Mouse (Mus musculus) embryonic facial prominence, embryonic 13.5 days (tissue): Measurements from ENCODE around the gene 5330417C22Rik. TPM values are rescaled to one million over a fixed set of nuclear protein-coding genes. Genes with fewer than 3 reads are reported as not detected.

ENCODE experiments used
- ATAC-seq: fragments of 200-750 bp; cut with Nextera tagmentation; 2 replicates; pipeline ENCODE4 v1.8.0; 2017; ENCODE audit warnings: low read depth; ENCODE audit not compliant: insufficient number of reproducible peaks, insufficient read depth, low FRiP score, low TSS enrichment
- H3K27ac ChIP-seq: fragments of 300-500 bp; sonication (generic); 2 replicates; pipeline ENCODE4 v1.5.1; 2015; ENCODE audit warnings: moderate library complexity, mild to moderate bottlenecking, inconsistent platforms
- H3K27me3 ChIP-seq: fragments of 300-500 bp; sonication (generic); 2 replicates; pipeline ENCODE4 v1.6.1; 2015; ENCODE audit warnings: mild to moderate bottlenecking, inconsistent platforms
- H3K36me3 ChIP-seq: fragments of 300-500 bp; sonication (generic); 2 replicates; pipeline ENCODE4 v1.6.1; 2015; ENCODE audit warnings: mild to moderate bottlenecking, inconsistent platforms
- H3K4me1 ChIP-seq: fragments of 300-500 bp; sonication (generic); 2 replicates; pipeline ENCODE4 v1.6.1; 2015; ENCODE audit warnings: inconsistent platforms
- H3K4me2 ChIP-seq: fragments of 300-500 bp; sonication (generic); 2 replicates; pipeline ENCODE4 v1.6.1; 2015; ENCODE audit warnings: moderate library complexity, mild to moderate bottlenecking, inconsistent platforms
- H3K4me3 ChIP-seq: fragments of 300-500 bp; sonication (generic); 2 replicates; pipeline ENCODE4 v1.5.1; 2015; ENCODE audit warnings: mild to moderate bottlenecking, inconsistent platforms
- H3K9ac ChIP-seq: fragments of 300-500 bp; sonication (generic); 2 replicates; pipeline ENCODE4 v1.6.1; 2015; ENCODE audit warnings: mild to moderate bottlenecking, inconsistent platforms
- H3K9me3 ChIP-seq: fragments of 300-500 bp; sonication (generic); 2 replicates; pipeline ENCODE4 v1.6.1; 2016; ENCODE audit warnings: inconsistent platforms
- WGBS: fragments of 180-500 bp; shearing (Covaris S2); methylation state at CpG from one replicate; pipeline ENCODE4 v1.1.7; 2015; ENCODE audit warnings: mixed read lengths; 5-methylcytosine and 5-hydroxymethylcytosine counted together
- polyA plus RNA-seq: library from polyadenylated mRNA; unstranded; fragments of >200 nt; fragmentation: Nextera tagmentation; extraction: Ambion mirVana; gene quantifications from 2 replicates; pipeline ENCODE4 v1.2.1, GENCODE M21; 2015

The 5330417C22Rik gene
- polyA plus RNA-seq, 1 experiment from 2014 or later = 0.65 TPM

DNA sequence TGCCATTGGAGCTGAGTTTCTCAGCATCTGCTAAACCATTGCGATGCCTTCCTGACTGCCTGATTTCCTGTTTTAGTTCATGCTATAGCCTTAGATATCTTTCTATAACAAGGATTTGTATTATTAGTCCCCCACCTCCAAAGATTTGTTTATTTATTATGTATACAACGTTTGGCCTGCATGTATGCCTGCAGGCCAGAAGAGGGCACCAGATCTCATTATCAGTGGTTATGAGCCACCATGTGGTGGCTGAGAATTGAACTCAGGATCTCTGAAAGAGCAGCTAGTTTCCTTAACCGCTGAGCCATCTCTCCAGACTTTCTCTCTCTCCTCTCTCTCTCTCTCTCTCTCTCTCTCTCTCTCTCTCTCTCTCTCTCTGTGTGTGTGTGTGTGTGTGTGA lies 46.4 kb downstream of the 5330417C22Rik start:
- no peaks in the 10 kb centered on the region for H3K4me1 ChIP-seq
- no peaks in the 10 kb centered on the region for H3K9me3 ChIP-seq
- peaks cover 3% of the 10 kb centered on the region for H3K27me3 ChIP-seq
- no peak overlapping the region for H3K4me3 ChIP-seq
- H3K9ac ChIP-seq = no peak overlapping the region
- ATAC-seq = no peak
- 37% methylated on average over 3 of the region's 3 CpGs for WGBS
- H3K4me2 ChIP-seq = no peak overlapping the region
- H3K27ac ChIP-seq = no peak overlapping the region
- no peaks in the 10 kb centered on the region for H3K36me3 ChIP-seq

DNA sequence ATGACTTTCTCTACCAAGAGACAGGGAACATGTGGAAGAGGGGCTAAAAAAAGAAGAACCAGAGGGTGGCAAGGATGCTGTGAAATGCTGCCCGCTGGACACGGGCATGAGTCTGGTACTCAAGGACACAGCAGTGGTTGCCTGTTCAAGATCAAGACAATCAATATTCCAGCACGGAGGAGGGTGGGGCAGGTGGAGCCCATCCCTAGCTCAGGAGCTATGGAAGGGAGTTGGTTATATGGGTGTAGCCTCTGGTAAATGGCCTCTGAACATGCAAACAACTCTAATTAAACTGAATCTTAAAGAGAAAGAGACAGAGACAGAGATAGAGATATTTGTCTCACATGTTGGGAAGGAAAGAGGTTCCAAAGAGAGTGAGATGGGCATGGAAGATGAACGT lies 51.6 kb downstream of the 5330417C22Rik start:
- no peaks in the 10 kb centered on the region; the same call in 1 of the 2 replicates for H3K4me1 ChIP-seq
- 87% methylated on average over 4 of the region's 4 CpGs for WGBS
- H3K36me3 ChIP-seq = no peaks in the 10 kb centered on the region
- H3K4me3 ChIP-seq = no peak overlapping the region
- no peak overlapping the region for H3K4me2 ChIP-seq
- no peak overlapping the region for H3K27ac ChIP-seq
- no peaks in the 10 kb centered on the region for H3K27me3 ChIP-seq
- no peak overlapping the region for H3K9ac ChIP-seq
- ATAC-seq = no peak
- 0 out of 2 replicates have a peak, but pooled peaks cover 3% of the 10 kb centered on the region for H3K9me3 ChIP-seq

- no peaks in the 10 kb centered on the region for H3K27me3 ChIP-seq
- no peak overlapping the region for H3K4me2 ChIP-seq
- no peak for ATAC-seq
- peaks cover 7% of the 10 kb centered on the region for H3K4me1 ChIP-seq
- H3K4me3 ChIP-seq = no peak overlapping the region
- 0 out of 2 replicates have a peak, but pooled peaks cover 3% of the 10 kb centered on the region for H3K9me3 ChIP-seq
- H3K36me3 ChIP-seq = no peaks in the 10 kb centered on the region
- no peak overlapping the region for H3K27ac ChIP-seq
- 70% methylated on average over 4 of the region's 4 CpGs for WGBS
- H3K9ac ChIP-seq = no peak overlapping the region
Observed at GRCm38 (mm10) chr3:108478800-108479199, 57.5 kb downstream of the 5330417C22Rik start.

GRCm38 (mm10) chr3:108476761-108477619 lies 59.3 kb downstream of the 5330417C22Rik start:
- 59% methylated on average over 14 of the region's 14 CpGs for WGBS
- H3K9me3 ChIP-seq = no peaks in the 10 kb centered on the region
- no peak overlapping the region for H3K9ac ChIP-seq
- H3K4me2 ChIP-seq = no peak overlapping the region
- no peak overlapping the region for H3K4me3 ChIP-seq
- H3K27ac ChIP-seq = no peak overlapping the region
- peaks cover 7% of the 10 kb centered on the region for H3K4me1 ChIP-seq
- no peaks in the 10 kb centered on the region for H3K36me3 ChIP-seq
- H3K27me3 ChIP-seq = no peaks in the 10 kb centered on the region
- ATAC-seq = no peak

DNA sequence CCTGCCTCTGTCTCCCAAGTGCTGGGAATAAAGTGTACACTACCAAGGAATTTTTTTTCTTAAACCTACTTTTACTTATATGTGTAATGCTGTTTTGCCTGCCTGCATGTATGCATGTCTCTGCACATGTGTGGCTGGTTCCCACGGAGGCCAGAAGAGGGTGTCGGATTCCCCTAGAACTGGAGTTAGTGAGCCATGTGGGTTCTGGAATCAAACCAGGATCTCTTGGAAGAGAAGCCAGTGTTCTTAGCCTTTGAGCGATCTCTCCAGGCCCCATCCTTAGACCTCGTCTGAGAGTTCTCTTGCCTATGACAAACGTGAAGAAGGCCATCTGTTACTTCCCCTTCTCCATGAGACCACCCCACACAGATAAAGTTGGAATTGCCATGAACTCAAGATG lies 60.8 kb downstream of the 5330417C22Rik start:
- Histone ChIP-seq H3K9me3 (no peaks in the 10 kb centered on the region), H3K27ac (no peak overlapping the region), H3K27me3 (no peaks in the 10 kb centered on the region), H3K4me1 (peaks cover 7% of the 10 kb centered on the region), H3K9ac (no peak overlapping the region), H3K4me3 (no peak overlapping the region), H3K4me2 (no peak overlapping the region), H3K36me3 (no peaks in the 10 kb centered on the region)
- no peak for ATAC-seq
- 74% methylated on average over 5 of the region's 5 CpGs for WGBS

- WGBS = 88% methylated on average over 7 of the region's 7 CpGs
- H3K4me1 ChIP-seq = peaks cover 7% of the 10 kb centered on the region
- no peak overlapping the region for H3K4me2 ChIP-seq
- H3K9me3 ChIP-seq = no peaks in the 10 kb centered on the region
- H3K27me3 ChIP-seq = no peaks in the 10 kb centered on the region
- ATAC-seq = no peak
- no peak overlapping the region for H3K9ac ChIP-seq
- no peaks in the 10 kb centered on the region for H3K36me3 ChIP-seq
- H3K27ac ChIP-seq = no peak overlapping the region
- H3K4me3 ChIP-seq = no peak overlapping the region
Observed at GRCm38 (mm10) chr3:108474969-108475368, 61.4 kb downstream of the 5330417C22Rik start.

DNA sequence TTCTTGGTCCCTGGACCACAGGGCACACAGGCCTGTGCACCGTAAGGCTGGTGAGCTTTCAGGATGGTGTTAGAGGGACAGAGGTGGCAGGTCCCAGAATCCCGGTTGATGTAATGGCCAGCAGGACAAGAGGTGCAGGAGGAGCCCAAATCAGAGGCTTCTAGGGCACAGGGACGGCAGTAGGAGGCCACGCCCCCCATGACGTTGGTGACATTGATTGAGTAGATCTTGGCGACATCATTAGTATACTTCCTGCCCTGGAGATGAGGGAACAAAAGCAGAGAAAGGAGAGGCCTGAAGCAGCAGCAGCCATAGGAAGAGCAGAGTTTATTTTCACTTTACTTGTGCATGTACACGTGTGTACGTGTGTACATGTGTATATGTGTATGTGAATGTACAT lies 68.6 kb downstream of the 5330417C22Rik start:
- 80% methylated on average over 8 of the region's 8 CpGs for WGBS
- Histone ChIP-seq H3K4me2 (no peak overlapping the region), H3K4me1 (no peaks in the 10 kb centered on the region), H3K9ac (no peak overlapping the region), H3K9me3 (no peaks in the 10 kb centered on the region), H3K36me3 (no peaks in the 10 kb centered on the region), H3K4me3 (no peak overlapping the region), H3K27me3 (no peaks in the 10 kb centered on the region), H3K27ac (no peak overlapping the region)
- ATAC-seq = no peak

GRCm38 (mm10) chr3:108466425-108466824 lies 69.9 kb downstream of the 5330417C22Rik start:
- Histone ChIP-seq H3K4me3 (no peak overlapping the region), H3K9ac (no peak overlapping the region), H3K36me3 (no peaks in the 10 kb centered on the region), H3K4me1 (no peaks in the 10 kb centered on the region), H3K27me3 (no peaks in the 10 kb centered on the region), H3K9me3 (no peaks in the 10 kb centered on the region), H3K4me2 (no peak overlapping the region), H3K27ac (no peak overlapping the region)
- WGBS = 87% methylated on average over 6 of the region's 6 CpGs
- no peak for ATAC-seq

GRCm38 (mm10) chr3:108458866-108459265 lies 77.5 kb downstream of the 5330417C22Rik start:
- no peak overlapping the region for H3K9ac ChIP-seq
- H3K4me1 ChIP-seq = peaks cover 4% of the 10 kb centered on the region; the same call in 1 of the 2 replicates
- no peaks in the 10 kb centered on the region for H3K27me3 ChIP-seq
- H3K27ac ChIP-seq = no peak overlapping the region
- no peak overlapping the region for H3K4me3 ChIP-seq
- H3K36me3 ChIP-seq = no peaks in the 10 kb centered on the region
- ATAC-seq = no peak
- no peaks in the 10 kb centered on the region for H3K9me3 ChIP-seq
- 31% methylated on average over 10 of the region's 10 CpGs for WGBS
- peak overlapping the region; percentile 24 for H3K4me2 ChIP-seq

DNA sequence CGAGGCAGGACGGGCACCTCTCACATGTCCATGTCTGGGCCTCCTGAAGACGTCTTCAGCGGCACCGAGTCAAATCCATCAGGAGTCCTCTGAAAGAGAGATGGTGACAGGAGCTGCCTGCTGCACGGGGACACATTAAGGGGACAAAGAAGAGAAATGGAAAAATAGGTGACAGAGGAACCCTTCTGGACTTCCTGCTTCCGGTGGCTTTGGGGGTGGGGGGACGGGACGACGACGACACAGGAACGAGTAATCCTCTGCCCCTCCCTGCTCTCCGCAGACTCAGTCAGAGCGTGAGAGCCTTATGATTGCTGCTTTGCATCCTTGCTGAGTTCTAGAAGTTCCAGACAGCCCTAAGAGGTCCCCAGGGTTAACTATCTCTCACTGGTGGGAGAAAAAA lies 78.0 kb downstream of the 5330417C22Rik start:
- 49% methylated on average over 14 of the region's 14 CpGs for WGBS
- Histone ChIP-seq H3K27ac (no peak overlapping the region), H3K27me3 (no peaks in the 10 kb centered on the region), H3K4me1 (peaks cover 4% of the 10 kb centered on the region; the same call in 1 of the 2 replicates), H3K4me2 (peak overlapping the region; percentile 24), H3K4me3 (no peak overlapping the region), H3K9ac (no peak overlapping the region), H3K9me3 (no peaks in the 10 kb centered on the region), H3K36me3 (no peaks in the 10 kb centered on the region)
- ATAC-seq = no peak

DNA sequence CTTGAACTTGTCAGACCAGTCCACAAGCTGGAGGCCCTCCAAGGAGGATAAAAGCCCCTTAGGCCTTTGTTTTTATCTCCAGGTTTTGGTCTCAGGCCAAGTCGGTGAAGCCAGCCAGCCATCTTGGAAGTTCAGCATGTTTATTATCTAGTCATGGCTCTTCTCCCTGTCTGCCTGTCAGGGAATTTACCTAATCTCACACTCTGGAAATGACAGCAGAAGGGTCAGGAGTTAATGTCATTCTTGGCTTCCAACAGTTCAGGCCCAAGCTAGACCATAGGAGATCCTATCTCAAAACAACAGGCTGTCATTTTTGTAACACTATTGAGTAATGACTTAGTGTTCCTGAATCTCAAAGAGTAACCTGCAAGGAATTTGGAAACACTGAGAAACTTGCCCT lies 82.2 kb downstream of the 5330417C22Rik start:
- Histone ChIP-seq H3K4me2 (no peak overlapping the region), H3K27me3 (no peaks in the 10 kb centered on the region), H3K9ac (no peak overlapping the region), H3K36me3 (no peaks in the 10 kb centered on the region), H3K9me3 (no peaks in the 10 kb centered on the region), H3K27ac (no peak overlapping the region), H3K4me3 (no peak overlapping the region), H3K4me1 (peaks cover 4% of the 10 kb centered on the region; the same call in 1 of the 2 replicates)
- 70% methylated on average over 1 of the region's 1 CpGs for WGBS
- no peak for ATAC-seq

DNA sequence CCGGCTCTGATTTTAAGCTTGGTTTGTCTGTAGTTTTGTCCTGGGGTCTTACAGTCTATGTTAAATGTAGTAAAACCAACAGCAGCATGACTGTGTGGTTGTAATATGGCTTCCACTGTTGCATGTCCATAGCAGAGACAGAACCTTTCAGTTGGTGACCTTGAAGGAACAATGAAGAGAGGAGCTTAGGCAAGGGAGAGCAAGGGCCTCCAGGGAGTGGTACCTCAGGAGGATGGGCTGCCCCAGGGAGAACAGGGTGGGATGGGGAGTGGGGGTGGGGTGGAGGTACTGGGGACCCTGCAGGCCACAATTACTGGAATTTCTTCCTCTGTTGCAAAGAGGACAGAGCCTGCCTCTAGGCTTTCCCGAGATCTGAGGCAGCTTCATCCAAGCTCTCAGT lies 84.4 kb downstream of the 5330417C22Rik start:
- no peaks in the 10 kb centered on the region for H3K9me3 ChIP-seq
- WGBS = 82% methylated on average over 2 of the region's 2 CpGs
- no peaks in the 10 kb centered on the region for H3K4me1 ChIP-seq
- no peaks in the 10 kb centered on the region for H3K27me3 ChIP-seq
- no peak overlapping the region for H3K27ac ChIP-seq
- no peak overlapping the region for H3K9ac ChIP-seq
- H3K36me3 ChIP-seq = no peaks in the 10 kb centered on the region
- no peak overlapping the region for H3K4me3 ChIP-seq
- no peak overlapping the region for H3K4me2 ChIP-seq
- ATAC-seq = no peak
